Mouse (Mus musculus) neural tube, embryonic 12.5 days (tissue): ENCODE measurements at regions not wholly inside any gene's neighbourhood (a gene's known extent, or its start where the extent isn't known, plus 50 kb on each side); places are given as distances from the start of the nearest gene placed in this dataset.

ENCODE experiments used
- ATAC-seq: fragments of 200-750 bp; cut with Nextera tagmentation; 2 replicates; pipeline ENCODE4 v1.8.0; 2017; ENCODE audit warnings: low read depth, mild to moderate bottlenecking, moderate TSS enrichment, moderate library complexity; ENCODE audit not compliant: low FRiP score
- H3K27ac ChIP-seq: fragments of 300-500 bp; sonication (generic); 2 replicates; pipeline ENCODE4 v1.5.1; 2016
- H3K27me3 ChIP-seq: fragments of 300-500 bp; sonication (generic); replicated peaks from 2 replicates; pipeline ENCODE4 v1.6.1; 2016; ENCODE audit warnings: mild to moderate bottlenecking
- H3K36me3 ChIP-seq: fragments of 300-500 bp; sonication (generic); 2 replicates; pipeline ENCODE4 v1.6.1; 2016; ENCODE audit warnings: mild to moderate bottlenecking
- H3K4me1 ChIP-seq: fragments of 300-500 bp; sonication (generic); 2 replicates; pipeline ENCODE4 v1.6.1; 2016
- H3K4me2 ChIP-seq: fragments of 300-500 bp; sonication (generic); replicated peaks from 2 replicates; pipeline ENCODE4 v1.6.1; 2016; ENCODE audit warnings: mild to moderate bottlenecking
- H3K4me3 ChIP-seq: fragments of 300-500 bp; sonication (generic); 2 replicates; pipeline ENCODE4 v1.5.1; 2016
- H3K9ac ChIP-seq: fragments of 300-500 bp; sonication (generic); 2 replicates; pipeline ENCODE4 v1.6.1; 2016; ENCODE audit warnings: mild to moderate bottlenecking
- H3K9me3 ChIP-seq: fragments of 300-500 bp; sonication (generic); 2 replicates; pipeline ENCODE4 v1.6.1; 2016; ENCODE audit warnings: mild to moderate bottlenecking
- WGBS: fragments of 180-500 bp; shearing (Covaris S2); methylation state at CpG from one replicate; pipeline ENCODE4 v1.1.7; 2016; 5-methylcytosine and 5-hydroxymethylcytosine counted together

GRCm38 (mm10) chr4:68179551-68179950 lies 774.6 kb downstream of the Brinp1 start:
- H3K36me3 ChIP-seq = no peaks in the 10 kb centered on the region
- 79% methylated on average over 4 of the region's 4 CpGs for WGBS
- H3K4me1 ChIP-seq = no peaks in the 10 kb centered on the region
- H3K27ac ChIP-seq = no peak overlapping the region
- no peak overlapping the region for H3K9ac ChIP-seq
- H3K4me2 ChIP-seq = no peak overlapping the region
- no peak overlapping the region for H3K4me3 ChIP-seq
- no peak for ATAC-seq
- H3K9me3 ChIP-seq = no peaks in the 10 kb centered on the region
- H3K27me3 ChIP-seq = no peaks in the 10 kb centered on the region

DNA sequence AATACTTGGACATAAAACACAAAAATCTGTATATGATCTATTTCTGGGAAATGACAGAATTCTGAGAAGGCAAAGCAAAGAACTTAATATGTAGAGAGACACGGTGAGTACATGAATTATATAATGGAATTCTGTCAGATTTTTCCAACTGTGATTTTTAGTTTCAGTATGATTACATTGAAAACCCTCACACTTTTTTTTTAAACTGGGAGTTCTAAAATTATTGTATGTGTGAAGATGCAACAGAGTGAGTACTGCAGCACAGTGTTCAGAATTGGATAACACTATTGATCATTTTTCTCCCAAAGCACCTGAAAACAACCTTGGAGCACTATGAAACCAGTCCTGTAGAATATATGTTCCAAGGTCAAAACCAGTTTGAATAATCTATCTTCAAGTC lies 797.7 kb downstream of the Brinp1 start:
- no peaks in the 10 kb centered on the region for H3K9me3 ChIP-seq

GRCm38 (mm10) chr4:68148483-68149069 lies 805.6 kb downstream of the Brinp1 start:
- no peaks in the 10 kb centered on the region for H3K9me3 ChIP-seq
- H3K4me3 ChIP-seq = no peak overlapping the region
- no peak for ATAC-seq
- no peak overlapping the region for H3K4me2 ChIP-seq
- no peak overlapping the region for H3K9ac ChIP-seq
- H3K4me1 ChIP-seq = no peaks in the 10 kb centered on the region
- no peaks in the 10 kb centered on the region for H3K27me3 ChIP-seq
- 77% methylated on average over 5 of the region's 5 CpGs for WGBS
- no peaks in the 10 kb centered on the region for H3K36me3 ChIP-seq
- H3K27ac ChIP-seq = no peak overlapping the region

More for the DNA sequence above, 797.7 kb downstream of the Brinp1 start:
- no peaks in the 10 kb centered on the region for H3K4me1 ChIP-seq
- no peak for ATAC-seq
- H3K27me3 ChIP-seq = no peaks in the 10 kb centered on the region
- no peak overlapping the region for H3K4me2 ChIP-seq
- H3K9ac ChIP-seq = no peak overlapping the region
- no peaks in the 10 kb centered on the region for H3K36me3 ChIP-seq
- no peak overlapping the region for H3K27ac ChIP-seq
- H3K4me3 ChIP-seq = no peak overlapping the region
- 95% methylated on average over 1 of the region's 1 CpGs for WGBS

- 60% methylated on average over 4 of the region's 4 CpGs for WGBS
- H3K4me1 ChIP-seq = no peaks in the 10 kb centered on the region
- H3K4me2 ChIP-seq = no peak overlapping the region
- ATAC-seq = no peak
- H3K9ac ChIP-seq = no peak overlapping the region
- no peaks in the 10 kb centered on the region for H3K27me3 ChIP-seq
- no peak overlapping the region for H3K4me3 ChIP-seq
- no peak overlapping the region for H3K27ac ChIP-seq
- no peaks in the 10 kb centered on the region for H3K36me3 ChIP-seq
- no peaks in the 10 kb centered on the region for H3K9me3 ChIP-seq
Measured at GRCm38 (mm10) chr4:68128124-68128523, 826.1 kb downstream of the Brinp1 start.

- Histone ChIP-seq H3K4me2 (no peak overlapping the region), H3K27ac (no peak overlapping the region), H3K36me3 (no peaks in the 10 kb centered on the region), H3K9ac (no peak overlapping the region), H3K27me3 (no peaks in the 10 kb centered on the region), H3K4me1 (no peaks in the 10 kb centered on the region), H3K4me3 (no peak overlapping the region), H3K9me3 (no peaks in the 10 kb centered on the region; the same call in 1 of the 2 replicates)
- no peak for ATAC-seq
Measured at GRCm38 (mm10) chr4:68114502-68114901, 839.7 kb downstream of the Brinp1 start.

- no peaks in the 10 kb centered on the region for H3K9me3 ChIP-seq
- WGBS = 92% methylated on average over 3 of the region's 3 CpGs
- H3K4me2 ChIP-seq = no peak overlapping the region
- H3K36me3 ChIP-seq = no peaks in the 10 kb centered on the region
- H3K9ac ChIP-seq = no peak overlapping the region
- H3K4me1 ChIP-seq = no peaks in the 10 kb centered on the region
- no peak overlapping the region for H3K4me3 ChIP-seq
- no peak overlapping the region for H3K27ac ChIP-seq
- no peaks in the 10 kb centered on the region for H3K27me3 ChIP-seq
- no peak for ATAC-seq
Measured at GRCm38 (mm10) chr4:68085255-68085654, 868.9 kb downstream of the Brinp1 start.

GRCm38 (mm10) chr4:68056813-68057578 lies 897.2 kb downstream of the Brinp1 start:
- 65% methylated on average over 4 of the region's 4 CpGs for WGBS
- no peak overlapping the region for H3K4me3 ChIP-seq
- no peaks in the 10 kb centered on the region for H3K36me3 ChIP-seq
- no peak overlapping the region for H3K27ac ChIP-seq
- no peaks in the 10 kb centered on the region for H3K4me1 ChIP-seq
- H3K27me3 ChIP-seq = no peaks in the 10 kb centered on the region
- H3K4me2 ChIP-seq = no peak overlapping the region
- H3K9me3 ChIP-seq = no peaks in the 10 kb centered on the region
- no peak for ATAC-seq
- H3K9ac ChIP-seq = no peak overlapping the region

DNA sequence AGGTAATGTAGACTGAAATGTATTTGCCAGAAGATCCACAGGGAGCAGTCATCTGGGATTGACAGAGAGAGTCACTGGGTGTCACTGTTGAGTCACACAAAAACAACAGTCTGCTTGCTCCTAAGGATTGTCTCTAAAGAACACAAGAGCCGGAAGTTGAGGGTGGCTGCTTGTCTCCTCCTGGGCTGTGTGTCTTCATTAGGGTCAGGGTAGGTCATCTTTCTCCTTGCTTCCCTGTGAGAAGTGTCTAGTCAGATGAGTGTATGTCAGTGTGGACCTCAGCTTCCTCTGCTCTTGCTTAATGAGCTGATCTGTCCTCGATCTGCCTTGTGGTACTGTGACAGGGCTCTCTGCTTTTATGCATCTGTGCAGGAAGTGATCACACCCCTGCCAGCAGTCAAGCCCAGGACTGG lies 931.3 kb downstream of the Brinp1 start:
- WGBS = 14% methylated on average over 2 of the region's 2 CpGs
- Histone ChIP-seq H3K36me3 (no peaks in the 10 kb centered on the region), H3K9ac (no peak overlapping the region), H3K4me3 (no peak overlapping the region), H3K27me3 (no peaks in the 10 kb centered on the region), H3K4me2 (no peak overlapping the region), H3K9me3 (no peaks in the 10 kb centered on the region), H3K27ac (no peak overlapping the region), H3K4me1 (peaks cover 3% of the 10 kb centered on the region; the same call in 1 of the 2 replicates)
- peak; percentile 93 for ATAC-seq

- 70% methylated on average over 2 of the region's 2 CpGs for WGBS
- Histone ChIP-seq H3K4me2 (no peak overlapping the region), H3K27me3 (no peaks in the 10 kb centered on the region), H3K4me1 (no peaks in the 10 kb centered on the region), H3K36me3 (no peaks in the 10 kb centered on the region), H3K9ac (no peak overlapping the region), H3K4me3 (no peak overlapping the region), H3K9me3 (no peaks in the 10 kb centered on the region), H3K27ac (no peak overlapping the region)
- ATAC-seq = no peak
Measured at GRCm38 (mm10) chr4:68011371-68011770, 942.8 kb downstream of the Brinp1 start.

DNA sequence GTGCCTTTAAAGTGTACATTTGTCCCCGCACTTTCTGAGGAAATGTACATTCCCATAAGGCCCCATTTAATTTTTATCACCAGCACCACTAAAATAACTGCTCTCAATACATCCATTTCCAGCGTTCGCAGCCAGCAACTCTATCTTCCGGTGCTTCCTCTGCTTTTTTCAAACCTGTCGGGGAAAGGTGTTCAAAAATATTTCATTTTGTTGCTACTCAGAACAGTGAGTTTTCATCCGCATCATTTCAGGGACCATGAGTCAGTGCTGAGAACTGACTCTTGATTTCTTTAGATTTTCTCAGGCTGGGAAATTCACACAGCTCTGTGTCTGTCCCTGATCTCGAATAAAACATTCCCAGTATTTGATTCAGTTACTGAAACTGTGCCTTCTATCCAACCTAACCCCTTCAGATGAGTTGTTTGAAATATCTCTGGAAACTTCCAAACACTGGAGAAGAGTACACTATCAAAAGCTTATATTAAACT lies 959.4 kb downstream of the Brinp1 start:
- no peak overlapping the region for H3K9ac ChIP-seq
- 84% methylated on average over 7 of the region's 7 CpGs for WGBS
- no peaks in the 10 kb centered on the region for H3K27me3 ChIP-seq
- no peak overlapping the region for H3K4me2 ChIP-seq
- H3K4me3 ChIP-seq = no peak overlapping the region
- H3K36me3 ChIP-seq = no peaks in the 10 kb centered on the region
- ATAC-seq = no peak
- no peaks in the 10 kb centered on the region for H3K9me3 ChIP-seq
- H3K4me1 ChIP-seq = no peaks in the 10 kb centered on the region
- H3K27ac ChIP-seq = no peak overlapping the region

- H3K9ac ChIP-seq = no peak overlapping the region
- ATAC-seq = no peak
- no peaks in the 10 kb centered on the region for H3K9me3 ChIP-seq
- H3K27ac ChIP-seq = no peak overlapping the region
- H3K4me1 ChIP-seq = no peaks in the 10 kb centered on the region
- WGBS = 91% methylated on average over 1 of the region's 1 CpGs
- H3K36me3 ChIP-seq = no peaks in the 10 kb centered on the region
- H3K4me2 ChIP-seq = no peak overlapping the region
- H3K4me3 ChIP-seq = no peak overlapping the region
- H3K27me3 ChIP-seq = no peaks in the 10 kb centered on the region
Measured at GRCm38 (mm10) chr4:67963456-67963855, 990.7 kb downstream of the Brinp1 start.

DNA sequence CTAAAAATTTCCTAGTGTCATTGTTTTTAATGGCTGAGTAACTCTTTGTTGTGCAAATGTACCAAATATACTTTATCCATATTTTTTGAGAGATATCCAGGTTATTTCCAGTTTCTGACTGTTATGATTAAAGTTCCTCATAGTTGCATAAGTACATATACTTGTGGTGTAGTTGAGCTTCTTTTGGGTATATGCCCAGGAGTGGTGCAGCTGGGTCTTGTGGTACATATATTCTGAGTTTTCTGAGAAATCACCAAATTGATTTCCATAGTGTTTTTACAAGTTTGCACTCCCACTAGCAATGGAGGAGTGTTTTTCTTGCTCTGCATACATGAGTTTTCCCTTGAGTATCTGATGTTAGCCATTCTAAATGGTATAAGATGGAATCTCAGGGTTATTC lies 1006.2 kb downstream of the Brinp1 start:
- Histone ChIP-seq H3K9me3 (no peaks in the 10 kb centered on the region), H3K4me2 (no peak overlapping the region), H3K27me3 (no peaks in the 10 kb centered on the region), H3K27ac (no peak overlapping the region), H3K36me3 (no peaks in the 10 kb centered on the region), H3K9ac (no peak overlapping the region), H3K4me3 (no peak overlapping the region), H3K4me1 (no peaks in the 10 kb centered on the region)
- no peak for ATAC-seq

- no peak overlapping the region for H3K4me2 ChIP-seq
- no peak overlapping the region for H3K4me3 ChIP-seq
- 79% methylated on average over 2 of the region's 2 CpGs for WGBS
- no peak overlapping the region for H3K27ac ChIP-seq
- no peaks in the 10 kb centered on the region for H3K4me1 ChIP-seq
- no peaks in the 10 kb centered on the region for H3K27me3 ChIP-seq
- no peaks in the 10 kb centered on the region for H3K9me3 ChIP-seq
- no peak overlapping the region for H3K9ac ChIP-seq
- ATAC-seq = no peak
- no peaks in the 10 kb centered on the region for H3K36me3 ChIP-seq
Measured at GRCm38 (mm10) chr4:67932481-67932880, 1021.7 kb downstream of the Brinp1 start.
